11 mouse cellular contexts compared by ENCODE assay signal in the genomic region with DNA sequence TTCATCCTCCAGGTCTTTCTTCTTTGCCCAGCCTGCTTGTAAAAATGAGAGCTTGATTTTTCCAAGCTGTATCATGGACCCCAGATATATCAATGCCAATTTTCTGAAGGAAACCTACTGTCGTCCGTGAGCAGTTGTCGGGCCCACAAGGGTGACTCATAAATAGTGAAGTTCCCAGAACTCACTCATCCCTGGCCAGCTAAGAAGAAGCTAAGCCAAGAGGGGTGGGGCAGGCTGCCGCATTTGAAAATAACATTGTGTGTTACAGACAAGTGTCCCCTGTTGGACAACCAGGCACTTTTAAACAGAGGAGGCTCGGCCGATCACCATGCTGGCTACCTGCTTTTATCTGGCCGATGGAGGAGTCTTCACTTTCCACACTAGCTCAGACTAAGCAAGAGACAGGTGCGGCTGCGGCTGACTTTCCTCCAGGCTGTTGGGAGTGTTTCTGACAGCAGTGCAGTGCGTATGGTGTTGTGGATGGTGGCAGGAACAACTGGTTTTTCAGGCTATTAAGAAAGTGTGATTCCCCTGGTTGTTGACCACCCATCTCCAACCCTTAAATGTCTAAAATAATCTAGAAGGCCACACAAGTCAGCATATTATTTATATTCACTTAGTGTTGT. TPM values are rescaled to one million over a fixed set of nuclear protein-coding genes. Genes with fewer than 3 reads are reported as not detected.
DNase-seq lines count a peak whose midpoint lies in the region; ATAC-seq and TF ChIP-seq lines count a peak whose summit lies in the region.
"Had no signal": no experiment of that assay in that cellular context is flagged by ENCODE, and none has a peak within 500 bp of the region (broad histone marks: within the 10 kb centered on the region; RNA-seq: fewer than 3 reads in every experiment).

No protein-coding gene starts in this region.

- DNase-seq in adrenal gland, adult 2 months = peak; percentile 85
- no peak for DNase-seq in adrenal gland, adult 18-20 months (ENCODE audit: low spot score in 2 of 2)
- DNase-seq in adrenal gland, adult 8-10 months = peak; percentile 75
- DNase-seq in heart, postnatal 0 days (ENCODE audit: low spot score) = peak; percentile 55
- peak; percentile 89 for DNase-seq in lung, postnatal 0 days (ENCODE audit: low spot score)
- no peak for DNase-seq in midbrain, embryonic 11.5 days (ENCODE audit: low spot score, missing footprints)
- no peak for DNase-seq in right cerebral cortex, adult 18-20 months
- no peak for DNase-seq in layer of hippocampus, adult 2 months (ENCODE audit: low spot score in 2 of 2)
- DNase-seq: cerebellum, adult 11-12 months had no signal

- no peaks in the 10 kb centered on the region for H3K27me3 ChIP-seq in heart, postnatal 0 days (ENCODE audit: control insufficient read depth, insufficient read depth, low read length)
- H3K27me3 ChIP-seq in lung, postnatal 0 days (replicated peaks; ENCODE audit: insufficient read depth, low read length) = no peaks in the 10 kb centered on the region
- no peaks in the 10 kb centered on the region for H3K27me3 ChIP-seq in midbrain, embryonic 11.5 days (ENCODE audit: control insufficient read depth, insufficient read depth, low read length)
- H3K27me3 ChIP-seq: heart, embryonic 15.5 days had no signal

- no peak overlapping the region for H3K4me2 ChIP-seq in heart, postnatal 0 days (ENCODE audit: low read depth, low read length)
- H3K4me2 ChIP-seq in lung, postnatal 0 days (replicated peaks; ENCODE audit: low read depth, low read length) = no peak overlapping the region
- no peak overlapping the region for H3K4me2 ChIP-seq in midbrain, embryonic 11.5 days
- H3K4me2 ChIP-seq: heart, embryonic 15.5 days had no signal

- peaks cover 38% of the 10 kb centered on the region for H3K4me1 ChIP-seq in heart, postnatal 0 days (ENCODE audit: control insufficient read depth, insufficient read depth)
- H3K4me1 ChIP-seq in lung, postnatal 0 days (ENCODE audit: insufficient read depth, low read depth, low read length) = peaks cover 6% of the 10 kb centered on the region; the same call in 1 of the 2 replicates
- no peaks in the 10 kb centered on the region for H3K4me1 ChIP-seq in midbrain, embryonic 11.5 days (ENCODE audit: control insufficient read depth, insufficient read depth, low read length)

- no peak for TF ChIP-seq CTCF in heart, postnatal 0 days (IDR thresholded peaks at IDR 0.05; ENCODE audit: low read depth)
- TF ChIP-seq CTCF in lung, postnatal 0 days (IDR thresholded peaks at IDR 0.05) = peak; percentile 30
- no peak for TF ChIP-seq CTCF in layer of hippocampus, adult 2 months (conservative IDR thresholded peaks at IDR 0.05)

- H3K36me3 ChIP-seq in heart, postnatal 0 days (replicated peaks; ENCODE audit: control insufficient read depth, insufficient read depth, low read length) = no peaks in the 10 kb centered on the region
- H3K36me3 ChIP-seq in lung, postnatal 0 days (ENCODE audit: insufficient read depth, low read length) = no peaks in the 10 kb centered on the region
- no peaks in the 10 kb centered on the region for H3K36me3 ChIP-seq in midbrain, embryonic 11.5 days (ENCODE audit: control insufficient read depth, insufficient read depth, low read length)
- H3K36me3 ChIP-seq: heart, embryonic 15.5 days had no signal

- no peaks in the 10 kb centered on the region for H3K9me3 ChIP-seq in heart, postnatal 0 days (replicated peaks; ENCODE audit: control insufficient read depth, low read length)
- H3K9me3 ChIP-seq in lung, postnatal 0 days (ENCODE audit: low read length) = no peaks in the 10 kb centered on the region
- H3K9me3 ChIP-seq in midbrain, embryonic 11.5 days (ENCODE audit: control insufficient read depth, low read length) = no peaks in the 10 kb centered on the region
- H3K9me3 ChIP-seq: heart, embryonic 15.5 days had no signal

- TF ChIP-seq EP300 in heart, postnatal 0 days (IDR thresholded peaks at IDR 0.05; ENCODE audit: low read depth) = no peak
- peak; percentile 61 for TF ChIP-seq EP300 in lung, postnatal 0 days (IDR thresholded peaks at IDR 0.05)

- H3K9ac ChIP-seq in heart, postnatal 0 days (replicated peaks; ENCODE audit: low read depth, low read length) = no peak overlapping the region
- H3K9ac ChIP-seq in lung, postnatal 0 days (replicated peaks; ENCODE audit: low read depth) = no peak overlapping the region
- H3K9ac ChIP-seq in midbrain, embryonic 11.5 days (ENCODE audit: low read length) = no peak overlapping the region
- H3K9ac ChIP-seq: heart, embryonic 15.5 days had no signal

- peak overlapping the region; percentile 68; the same call in 1 of the 2 replicates for H3K27ac ChIP-seq in heart, postnatal 0 days (ENCODE audit: low read depth)
- H3K27ac ChIP-seq in lung, postnatal 0 days (ENCODE audit: low read length) = peak overlapping the region; percentile 64
- H3K27ac ChIP-seq in midbrain, embryonic 11.5 days (ENCODE audit: low read depth, low read length) = no peak overlapping the region
- H3K27ac ChIP-seq in layer of hippocampus, adult 2 months = no peak overlapping the region
- H3K27ac ChIP-seq: heart, embryonic 15.5 days; left cerebral cortex, adult 2 months had no signal

- H3K4me3 ChIP-seq in heart, postnatal 0 days (ENCODE audit: low read depth, low read length) = no peak overlapping the region
- H3K4me3 ChIP-seq in lung, postnatal 0 days (ENCODE audit: low read depth, low read length) = no peak overlapping the region
- no peak overlapping the region for H3K4me3 ChIP-seq in midbrain, embryonic 11.5 days (ENCODE audit: low read depth, low read length)
- no peak overlapping the region for H3K4me3 ChIP-seq in layer of hippocampus, adult 2 months
- H3K4me3 ChIP-seq: heart, embryonic 15.5 days; left cerebral cortex, adult 2 months had no signal

- no peak for ATAC-seq in heart, postnatal 0 days (ENCODE audit: insufficient read depth, low read depth)
- ATAC-seq in lung, postnatal 0 days = peak; percentile 71
- no peak for ATAC-seq in midbrain, embryonic 11.5 days (ENCODE audit: low FRiP score)

- 69% methylated on average over 10 of the region's 10 CpGs for WGBS in heart, postnatal 0 days
- WGBS in lung, postnatal 0 days = 60% methylated on average over 10 of the region's 10 CpGs
- WGBS in midbrain, embryonic 11.5 days = 91% methylated on average over 10 of the region's 10 CpGs

RNA-seq across cellular contexts. Expression of gene Arhgef3, which starts 58.6 kb away (rescaled TPM):
- total RNA-seq in adrenal gland, adult 2 months (2021) = 10 to 100 TPM; 39.8 to 44.1 TPM
- polyA plus RNA-seq in adrenal gland, adult 2 months (2012; rRNA removed) = 7.1 and 8.2 TPM in 2 replicates
- total RNA-seq in adrenal gland, adult 18-20 months (2021) = 10 to 100 TPM; 25.3 to 45.5 TPM
- total RNA-seq in adrenal gland, adult 8-10 months (2022) = 10 to 100 TPM; 44.5 to 54.9 (median 53.3) TPM
- 21.4 and 24.1 TPM in 2 replicates for total RNA-seq in heart, postnatal 0 days (2014; rRNA removed; ENCODE audit: low replicate concordance)
- 15.2 and 17.9 TPM in 2 replicates for polyA plus RNA-seq in heart, postnatal 0 days (2015; fragmentation: Nextera tagmentation; extraction: Ambion mirVana)
- 37.3 and 44.8 TPM in 2 replicates for polyA plus RNA-seq in lung, postnatal 0 days (2015; fragmentation: Nextera tagmentation; extraction: Ambion mirVana)
- polyA plus RNA-seq in midbrain, embryonic 11.5 days (2014; fragmentation: Nextera tagmentation; extraction: Ambion mirVana) = 2.2 and 2.6 TPM in 2 replicates
- total RNA-seq in layer of hippocampus, adult 2 months (2021) = 10 to 100 TPM; 77.1 to 79.5 TPM

Comparison
In these comparisons a context has a peak if more than half of its experiments do, and no peak if none do; other contexts are left out.
1. DNase-seq: peak in adrenal gland, adult 2 months (single experiment), adrenal gland, adult 8-10 months (single experiment), heart, postnatal 0 days (single experiment) and lung, postnatal 0 days (single experiment); none in adrenal gland, adult 18-20 months (0 of 2), midbrain, embryonic 11.5 days (single experiment), right cerebral cortex, adult 18-20 months (single experiment) and layer of hippocampus, adult 2 months (0 of 2).
2. H3K27ac ChIP-seq: peak in heart, postnatal 0 days (single experiment) and lung, postnatal 0 days (single experiment); none in midbrain, embryonic 11.5 days (single experiment) and layer of hippocampus, adult 2 months (single experiment).